13 mouse cellular contexts compared by ENCODE assay signal in the genomic region with DNA sequence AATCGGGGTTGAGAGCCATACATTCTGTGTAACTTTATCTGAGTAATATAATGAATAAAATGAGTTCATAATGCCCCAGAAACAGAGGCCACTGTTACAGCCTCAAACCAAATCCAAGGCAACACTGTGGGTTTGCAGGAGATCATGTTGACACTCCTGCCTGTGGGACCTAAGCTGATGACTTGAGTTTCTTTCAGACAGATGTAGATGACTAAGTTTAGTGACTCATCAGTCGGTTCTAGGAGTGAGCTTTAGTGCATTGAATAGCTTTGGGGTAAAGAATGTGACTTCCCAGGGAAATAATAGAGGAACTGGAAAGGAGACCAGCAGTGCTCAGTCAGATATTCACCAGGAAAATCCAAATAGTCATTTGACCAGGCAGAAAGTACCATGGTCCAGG. TPM values are rescaled to one million over a fixed set of nuclear protein-coding genes. Genes with fewer than 3 reads are reported as not detected.
DNase-seq lines count a peak whose midpoint lies in the region; ATAC-seq lines count a peak whose summit lies in the region.
"Had no signal": no experiment of that assay in that cellular context is flagged by ENCODE, and none has a peak within 500 bp of the region (broad histone marks: within the 10 kb centered on the region; RNA-seq: fewer than 3 reads in every experiment).

No protein-coding gene starts in this region.

- H3K4me2 ChIP-seq in heart, embryonic 15.5 days: peak overlapping the region; percentile 6; the same call in 1 of the 2 replicates
- peak overlapping the region; percentile 94 for H3K4me2 ChIP-seq in hindbrain, embryonic 14.5 days (replicated peaks)
- peak overlapping the region; percentile 4 for H3K4me2 ChIP-seq in midbrain, embryonic 16.5 days (ENCODE audit: low read length)
- H3K4me2 ChIP-seq: embryonic facial prominence, embryonic 13.5 days had no signal

- DNase-seq in heart, adult 8-10 months (ENCODE audit: low spot score): no peak
- peak; percentile 22 for DNase-seq in brain, adult 2 months (ENCODE audit: low read depth, low spot score)
- DNase-seq in hindbrain, embryonic 14.5 days (ENCODE audit: low spot score): no peak
- DNase-seq in left cerebral cortex, postnatal 14 days (ENCODE audit: low spot score in 2 of 2): no peak
- no peak for DNase-seq in urinary bladder, postnatal 36 days (ENCODE audit: low spot score in 2 of 2)
- DNase-seq: cerebellum, adult 11-12 months; kidney, postnatal 4 days; right cerebral cortex, postnatal 25 days; thymus, postnatal 25 days had no signal

- peaks cover 9% of the 10 kb centered on the region for H3K4me1 ChIP-seq in heart, embryonic 15.5 days (replicated peaks)
- H3K4me1 ChIP-seq in hindbrain, embryonic 14.5 days (replicated peaks; ENCODE audit: control insufficient read depth, insufficient read depth, low read length): 0 out of 2 replicates have a peak, but pooled peaks cover 5% of the 10 kb centered on the region
- peaks cover 5% of the 10 kb centered on the region for H3K4me1 ChIP-seq in midbrain, embryonic 16.5 days (ENCODE audit: control insufficient read depth, insufficient read depth, low read length)

- intact Hi-C loops in left cerebral cortex, postnatal 14 days (cut with DNase I): loop anchor here (5.0 to 10.0 kb wide), 2 partner anchors 116 to 187 kb away; no protein-coding TSS in a partner anchor

- H3K36me3 ChIP-seq in heart, embryonic 15.5 days: no peaks in the 10 kb centered on the region
- H3K36me3 ChIP-seq in hindbrain, embryonic 14.5 days (replicated peaks; ENCODE audit: control insufficient read depth, insufficient read depth): no peaks in the 10 kb centered on the region
- H3K36me3 ChIP-seq in midbrain, embryonic 16.5 days (ENCODE audit: control insufficient read depth, insufficient read depth, low read length): no peaks in the 10 kb centered on the region
- H3K36me3 ChIP-seq: embryonic facial prominence, embryonic 13.5 days had no signal

- no peak overlapping the region; the same call in 1 of the 2 replicates for H3K27ac ChIP-seq in heart, embryonic 15.5 days
- no peak overlapping the region for H3K27ac ChIP-seq in hindbrain, embryonic 14.5 days
- H3K27ac ChIP-seq in midbrain, embryonic 16.5 days (ENCODE audit: low read length): no peak overlapping the region
- H3K27ac ChIP-seq: embryonic facial prominence, embryonic 13.5 days had no signal

- H3K27me3 ChIP-seq in heart, embryonic 15.5 days: 0 out of 2 replicates have a peak, but pooled peaks cover 2% of the 10 kb centered on the region
- 0 out of 2 replicates have a peak, but pooled peaks cover 2% of the 10 kb centered on the region for H3K27me3 ChIP-seq in hindbrain, embryonic 14.5 days (ENCODE audit: control insufficient read depth, insufficient read depth, low read length)
- no peaks in the 10 kb centered on the region for H3K27me3 ChIP-seq in midbrain, embryonic 16.5 days (ENCODE audit: control insufficient read depth, insufficient read depth, low read depth, low read length)

- no peak overlapping the region for H3K9ac ChIP-seq in heart, embryonic 15.5 days
- no peak overlapping the region for H3K9ac ChIP-seq in hindbrain, embryonic 14.5 days
- no peak overlapping the region for H3K9ac ChIP-seq in midbrain, embryonic 16.5 days (ENCODE audit: low read depth, low read length)
- H3K9ac ChIP-seq: embryonic facial prominence, embryonic 13.5 days had no signal

- peak overlapping the region; percentile 55 for H3K4me3 ChIP-seq in heart, embryonic 15.5 days
- H3K4me3 ChIP-seq in hindbrain, embryonic 14.5 days (replicated peaks; ENCODE audit: low read length): peak overlapping the region; percentile 44
- 0 out of 2 replicates have a peak overlapping the region, but pooled peaks have one; percentile 4 for H3K4me3 ChIP-seq in midbrain, embryonic 16.5 days (ENCODE audit: low read depth, low read length)
- H3K4me3 ChIP-seq: embryonic facial prominence, embryonic 13.5 days had no signal

- no peak for ATAC-seq in heart, embryonic 15.5 days (replicated peaks; ENCODE audit: insufficient number of reproducible peaks, insufficient read depth, low FRiP score, low read depth)
- no peak for ATAC-seq in hindbrain, embryonic 14.5 days (ENCODE audit: low FRiP score)
- ATAC-seq in midbrain, embryonic 16.5 days: no peak
- no peak for ATAC-seq in monocyte, adult 5-6 weeks (replicated peaks; ENCODE audit: insufficient number of reproducible peaks, low FRiP score, low TSS enrichment, poor library complexity, severe bottlenecking)

- 76% methylated on average over 2 of the region's 2 CpGs for WGBS in heart, embryonic 15.5 days
- WGBS in hindbrain, embryonic 14.5 days: 75% methylated on average over 2 of the region's 2 CpGs
- WGBS in midbrain, embryonic 16.5 days: 77% methylated on average over 2 of the region's 2 CpGs

- H3K9me3 ChIP-seq in heart, embryonic 15.5 days (replicated peaks): no peaks in the 10 kb centered on the region
- no peaks in the 10 kb centered on the region for H3K9me3 ChIP-seq in hindbrain, embryonic 14.5 days (ENCODE audit: control insufficient read depth, low read length)
- no peaks in the 10 kb centered on the region for H3K9me3 ChIP-seq in midbrain, embryonic 16.5 days (replicated peaks; ENCODE audit: control insufficient read depth, low read length, poor library complexity, severe bottlenecking)
- H3K9me3 ChIP-seq: embryonic facial prominence, embryonic 13.5 days had no signal

RNA-seq across cellular contexts. Expression of gene Ednrb, which starts 3.8 kb away (rescaled TPM):
- 70.4 and 73.8 TPM in 2 replicates for polyA plus RNA-seq in heart, embryonic 15.5 days (2015; fragmentation: Nextera tagmentation; extraction: Ambion mirVana)
- total RNA-seq in heart, adult 8-10 months (2022): 10 to 100 TPM; 12.3 to 15.2 (median 14.0) TPM
- 135 and 151 TPM in 2 replicates for polyA plus RNA-seq in hindbrain, embryonic 14.5 days (2014; fragmentation: Nextera tagmentation; extraction: Ambion mirVana)
- 81.5 and 114 TPM in 2 replicates for polyA plus RNA-seq in midbrain, embryonic 16.5 days (2015; fragmentation: Nextera tagmentation; extraction: Ambion mirVana)
- total RNA-seq in monocyte, adult 5-6 weeks (2017): not detected in 3 replicates
- total RNA-seq in left cerebral cortex, postnatal 14 days (2021): 10 to 100 TPM; 62.8 to 67.0 TPM

Comparison
In these comparisons a context has a peak if more than half of its experiments do, and no peak if none do; other contexts are left out.
1. H3K4me2 ChIP-seq: peak in every context shown above with its lines; median percentile 94 in hindbrain, embryonic 14.5 days; 6 in heart, embryonic 15.5 days; 4 in midbrain, embryonic 16.5 days.
2. H3K4me3 ChIP-seq: peak in every context shown above with its lines; median percentile 55 in heart, embryonic 15.5 days; 44 in hindbrain, embryonic 14.5 days; 4 in midbrain, embryonic 16.5 days.
3. RNA of gene Ednrb, which starts 3.8 kb away (total RNA-seq): 62.8 to 67.0 TPM in left cerebral cortex, postnatal 14 days and 12.3 to 15.2 TPM in heart, adult 8-10 months; not detected in monocyte, adult 5-6 weeks; every median in the first group is over 10 times any median in the second.